Mouse (Mus musculus) MEL-GATA-1-ER (cell line): Measurements from ENCODE around the gene Gja3.
"Not testable (repeated sequence)": the region's sequence is repeated elsewhere in the genome, so short reads cannot be mapped to it uniquely, and the experiment has no call there.

Experiments
- DNase-seq: peaks from one replicate; pipeline ENCODE4 v3.0.0-alpha.2; 2012; ENCODE audit warnings: low read depth; ENCODE audit errors: extremely low read depth

The Gja3 gene

GRCm38 (mm10) chr14:57034926-57035498 is 22.9 kb downstream of the Gja3 start:
- no peak for DNase-seq

- DNase-seq = no peak
Observed at GRCm38 (mm10) chr14:57034135-57034534, 23.8 kb downstream of the Gja3 start.

- DNase-seq = no peak
Observed at GRCm38 (mm10) chr14:57032850-57033249, 25.1 kb downstream of the Gja3 start.

DNA sequence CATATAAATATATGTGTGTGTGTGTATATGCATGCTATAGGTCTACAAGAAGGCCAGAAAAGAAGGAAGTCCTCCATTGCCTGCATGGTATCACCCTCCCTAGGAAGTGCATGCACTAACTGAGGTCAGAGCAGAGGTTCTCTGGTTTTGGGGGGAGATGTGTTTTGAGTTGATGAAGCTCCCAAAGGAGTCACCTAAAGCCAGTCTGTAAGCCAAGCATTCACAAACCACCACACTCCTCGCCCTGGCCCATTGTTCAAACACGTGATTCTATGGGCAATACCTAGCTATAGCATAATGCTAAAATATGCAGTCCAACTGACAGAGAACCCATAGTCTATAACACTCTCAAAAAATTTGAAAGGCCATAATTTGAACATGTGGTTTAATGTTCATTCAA is 39.5 kb downstream of the Gja3 start:
- no peak for DNase-seq

GRCm38 (mm10) chr14:57016806-57017205 is 41.1 kb downstream of the Gja3 start:
- not testable (repeated sequence) for DNase-seq

GRCm38 (mm10) chr14:56988621-56989020 is 69.3 kb downstream of the Gja3 start:
- DNase-seq = no peak
